Mouse (Mus musculus) lung, postnatal 14 days (tissue): ENCODE results near the gene Echdc1.
"Not testable (repeated sequence)": the region's sequence is repeated elsewhere in the genome, so short reads cannot be mapped to it uniquely, and the experiment has no call there.

Source experiments
- DNase-seq: peaks from one replicate; pipeline ENCODE4 v3.0.0; 2021

The Echdc1 gene

DNA sequence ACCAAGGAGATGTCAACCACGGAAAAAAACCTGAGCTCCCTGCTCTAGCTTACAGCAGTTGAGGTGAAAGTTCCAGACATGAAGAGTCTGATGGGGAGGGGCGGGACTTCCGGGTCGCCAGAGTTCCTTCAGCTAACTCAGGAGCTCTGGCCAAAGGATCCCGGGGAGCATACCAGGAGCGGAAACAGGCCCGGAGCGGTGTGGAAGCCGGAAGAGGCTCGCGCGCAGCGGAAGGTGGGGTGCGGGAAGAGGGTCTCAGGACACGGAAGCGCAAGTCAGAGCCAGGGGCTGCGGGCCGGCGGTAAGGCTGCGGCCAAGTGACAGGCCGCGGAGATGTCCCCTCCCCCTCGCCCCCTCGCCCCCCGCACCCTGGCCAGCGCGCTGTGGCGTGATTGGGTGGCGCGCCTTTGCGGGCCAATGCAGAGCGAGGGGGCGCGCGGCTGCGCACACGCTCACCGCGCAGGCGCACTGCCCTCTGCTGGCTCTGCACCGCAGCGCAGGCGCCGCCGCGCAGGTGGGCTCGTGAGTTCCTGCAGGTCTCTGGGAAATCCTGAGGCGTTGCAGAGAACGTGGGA, at the start of gene Echdc1:
Gene Echdc1 (plus strand): TSS at position 103 of the 575 bp plus-strand sequence.
- DNase-seq: peak; percentile 85

DNA sequence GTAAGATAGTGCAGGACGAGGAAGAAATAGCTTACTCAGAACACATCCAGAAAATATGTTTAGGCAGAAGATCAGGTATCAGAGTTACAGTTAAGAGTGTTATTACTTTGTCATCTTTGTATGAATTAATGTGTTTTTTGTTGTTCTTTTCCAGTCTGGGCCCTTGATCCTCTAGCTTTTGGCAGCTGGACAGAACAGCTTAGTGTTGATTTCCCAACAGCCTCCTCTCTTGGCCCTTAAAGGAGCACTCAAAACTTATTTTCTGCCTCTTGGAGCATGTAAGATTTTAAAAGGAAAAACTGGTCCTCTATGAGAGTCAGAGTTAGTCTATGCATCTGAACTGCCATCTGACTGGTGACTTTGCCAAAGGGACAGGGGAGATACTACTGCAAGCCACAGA, 31.2 kb upstream of the Echdc1 start:
- DNase-seq: peak; percentile 28

DNA sequence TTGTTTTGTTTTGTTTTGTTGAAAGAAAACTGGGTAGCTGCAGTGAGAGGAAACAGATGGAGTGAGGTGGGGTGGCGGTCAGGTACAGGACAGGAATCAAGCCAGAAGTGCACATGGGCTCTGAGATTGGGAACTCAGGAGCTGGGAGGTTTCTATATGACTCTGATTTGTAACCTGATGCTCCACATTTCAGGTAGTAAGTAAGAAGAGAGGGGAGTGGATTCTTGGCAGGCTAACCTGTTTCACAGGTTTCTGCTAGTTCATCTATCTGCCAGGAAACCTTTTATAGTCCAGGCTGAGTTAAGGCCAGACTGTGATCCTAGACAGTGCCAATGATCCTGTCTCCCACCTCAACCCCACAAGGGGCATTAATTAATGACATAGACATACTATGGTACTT, 27.2 kb upstream of the Echdc1 start:
- peak; percentile 10 for DNase-seq

DNA sequence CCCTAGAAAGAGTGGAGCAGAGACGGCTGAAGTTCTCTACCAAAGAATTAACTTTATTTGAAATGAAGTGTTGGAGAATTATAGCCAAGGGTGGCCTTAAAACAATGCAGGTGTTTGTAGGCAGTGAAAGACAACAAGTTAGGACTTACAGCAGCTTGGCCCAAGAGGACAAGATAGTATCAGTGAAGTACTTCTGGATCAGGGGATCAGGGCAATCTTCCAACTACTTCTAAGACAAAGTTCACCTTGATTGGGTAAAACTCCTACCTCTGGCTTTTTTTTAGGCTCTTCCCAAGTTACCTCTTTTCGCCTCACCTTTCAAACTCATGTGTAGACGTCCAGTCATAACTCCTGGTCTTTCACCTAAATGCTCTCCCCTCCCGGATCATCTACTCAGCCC, 10.7 kb upstream of the Echdc1 start:
- no peak for DNase-seq

GRCm38 (mm10) chr10:29311480-29312219, 1.3 kb upstream of the Echdc1 start:
- DNase-seq: no peak

DNA sequence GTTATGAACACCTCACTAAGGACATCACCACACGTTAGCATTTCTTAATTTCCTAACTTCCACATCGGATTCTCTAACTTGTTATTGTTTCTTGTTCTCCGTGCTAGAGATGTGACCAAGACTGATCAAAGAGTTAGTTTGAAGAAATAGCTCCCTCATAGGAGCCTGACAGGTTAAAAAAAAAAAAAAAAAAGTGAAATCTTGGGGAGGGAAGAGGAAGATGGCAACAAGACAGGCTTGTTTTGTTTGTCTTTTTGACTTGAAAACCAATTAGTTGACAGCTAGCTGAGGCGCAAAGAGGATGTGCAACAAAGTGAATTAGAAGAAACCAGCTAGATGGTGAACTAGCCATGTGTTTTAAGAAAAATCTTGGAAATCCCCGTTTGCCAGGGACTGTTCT, 939 bp downstream of the Echdc1 start:
- no peak for DNase-seq

DNA sequence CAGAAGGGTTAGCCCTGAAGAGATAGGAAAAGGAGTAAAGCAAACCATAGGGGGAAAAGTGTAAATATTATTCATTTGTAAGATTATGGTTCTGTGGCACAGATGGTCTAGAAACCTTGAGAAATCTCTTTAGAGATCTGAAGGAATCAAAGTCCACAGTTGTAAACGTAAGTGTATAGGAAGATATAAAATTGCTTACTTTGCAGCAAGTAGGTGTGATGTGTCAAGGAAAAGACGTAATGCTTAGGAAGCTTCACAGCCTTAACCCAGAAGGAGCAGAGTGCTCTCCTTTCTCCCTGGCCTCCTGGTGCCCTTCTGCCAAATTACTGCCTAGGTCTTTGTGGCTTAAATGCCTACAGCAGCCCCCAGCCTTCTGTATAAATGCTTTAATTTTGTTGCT, 11.9 kb downstream of the Echdc1 start:
- no peak for DNase-seq

GRCm38 (mm10) chr10:29333836-29334235, 20.9 kb downstream of the Echdc1 start:
- no peak for DNase-seq

DNA sequence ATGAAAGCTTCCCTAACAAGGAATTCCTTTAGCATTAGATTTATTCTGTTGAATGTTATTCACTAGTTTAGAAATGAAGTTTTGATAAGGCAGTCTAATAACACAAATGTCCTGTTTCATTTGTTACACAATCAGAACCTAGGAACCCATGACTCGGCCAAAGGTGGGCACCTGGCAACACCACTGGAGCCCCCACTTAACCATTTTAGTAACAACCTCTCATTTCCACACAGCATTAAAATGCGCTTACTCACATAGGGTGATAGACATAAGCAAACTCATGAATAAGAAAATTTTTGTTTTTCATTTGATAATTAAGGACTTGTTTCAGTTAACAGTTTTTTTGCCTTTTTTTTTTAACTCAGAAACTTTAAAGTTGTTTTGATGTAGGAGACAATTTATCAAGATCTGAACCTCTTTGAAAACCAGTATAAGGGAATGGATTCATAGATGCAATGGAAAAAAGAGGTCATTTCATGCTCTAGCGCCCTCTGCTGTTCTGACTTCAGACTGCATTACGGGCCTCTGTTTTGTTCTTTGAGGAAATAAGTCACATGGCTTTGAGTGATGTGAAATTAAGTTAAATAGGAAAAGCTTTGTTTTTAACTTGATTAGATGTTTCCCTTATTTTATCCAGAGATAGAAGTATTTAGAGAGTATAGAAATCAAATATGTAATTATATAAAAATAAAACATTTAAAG, 25.5 kb downstream of the Echdc1 start:
- DNase-seq: peak; percentile 77

DNA sequence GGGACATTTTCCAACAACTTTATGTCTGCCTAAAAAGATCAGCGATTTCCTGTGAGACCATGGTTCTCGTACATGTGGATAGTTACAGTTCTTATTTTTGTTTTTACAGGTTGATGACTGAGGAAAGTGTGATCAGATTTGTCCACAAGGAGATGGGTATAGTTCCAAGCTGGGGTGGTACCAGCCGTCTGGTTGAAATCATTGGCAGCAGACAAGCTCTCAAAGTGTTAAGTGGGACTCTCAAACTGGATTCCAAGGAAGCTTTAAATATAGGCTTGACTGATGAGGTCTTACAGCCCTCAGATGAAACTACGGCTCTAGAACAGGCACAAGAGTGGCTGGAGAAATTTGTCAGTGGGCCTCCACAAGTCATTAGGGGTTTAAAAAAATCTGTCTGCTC, 31.3 kb downstream of the Echdc1 start:
- no peak for DNase-seq

GRCm38 (mm10) chr10:29346638-29347037, 33.7 kb downstream of the Echdc1 start:
- DNase-seq: no peak

GRCm38 (mm10) chr10:29351420-29351819, 38.5 kb downstream of the Echdc1 start:
- DNase-seq: no peak

DNA sequence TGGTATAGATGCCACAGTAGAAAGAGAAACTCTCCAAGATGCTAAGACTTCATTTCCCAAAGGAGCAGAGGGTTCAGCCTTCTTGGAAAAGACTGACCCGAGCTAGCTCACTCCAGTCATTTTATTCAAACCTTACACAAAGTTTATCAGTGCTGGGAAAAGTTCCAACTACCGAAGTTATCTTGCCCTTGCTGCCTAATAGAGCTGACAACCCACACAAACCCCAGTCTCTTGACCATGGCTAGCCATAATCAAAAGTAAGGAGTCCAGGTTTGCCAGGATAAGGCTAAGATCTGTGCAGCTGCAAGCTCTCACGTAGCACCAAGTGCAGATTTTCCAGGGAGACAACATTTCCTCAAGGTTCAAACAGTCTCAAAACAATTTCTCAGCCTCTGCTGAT, 39.6 kb downstream of the Echdc1 start:
- DNase-seq: no peak

- no peak for DNase-seq
These were observed 41.2 kb downstream of the Echdc1 start for GRCm38 (mm10) chr10:29354183-29354582.

DNA sequence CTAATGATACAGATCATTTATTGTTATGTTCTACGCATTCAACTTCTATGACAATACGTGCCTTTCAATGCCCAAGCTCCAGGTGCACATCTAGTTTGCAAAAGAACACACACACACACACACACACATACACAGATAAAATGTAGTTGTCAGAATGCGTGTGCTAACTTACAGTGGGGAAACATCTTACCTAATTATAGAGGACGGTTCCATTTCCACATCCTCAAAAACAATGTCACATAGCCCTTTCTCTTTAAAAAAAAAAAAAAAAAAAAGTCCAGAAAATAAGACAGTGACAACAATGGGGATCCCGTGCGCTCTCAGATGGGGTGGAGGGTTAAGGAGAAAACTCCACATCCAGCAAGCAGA, 48.1 kb downstream of the Echdc1 start:
- DNase-seq: no peak

DNA sequence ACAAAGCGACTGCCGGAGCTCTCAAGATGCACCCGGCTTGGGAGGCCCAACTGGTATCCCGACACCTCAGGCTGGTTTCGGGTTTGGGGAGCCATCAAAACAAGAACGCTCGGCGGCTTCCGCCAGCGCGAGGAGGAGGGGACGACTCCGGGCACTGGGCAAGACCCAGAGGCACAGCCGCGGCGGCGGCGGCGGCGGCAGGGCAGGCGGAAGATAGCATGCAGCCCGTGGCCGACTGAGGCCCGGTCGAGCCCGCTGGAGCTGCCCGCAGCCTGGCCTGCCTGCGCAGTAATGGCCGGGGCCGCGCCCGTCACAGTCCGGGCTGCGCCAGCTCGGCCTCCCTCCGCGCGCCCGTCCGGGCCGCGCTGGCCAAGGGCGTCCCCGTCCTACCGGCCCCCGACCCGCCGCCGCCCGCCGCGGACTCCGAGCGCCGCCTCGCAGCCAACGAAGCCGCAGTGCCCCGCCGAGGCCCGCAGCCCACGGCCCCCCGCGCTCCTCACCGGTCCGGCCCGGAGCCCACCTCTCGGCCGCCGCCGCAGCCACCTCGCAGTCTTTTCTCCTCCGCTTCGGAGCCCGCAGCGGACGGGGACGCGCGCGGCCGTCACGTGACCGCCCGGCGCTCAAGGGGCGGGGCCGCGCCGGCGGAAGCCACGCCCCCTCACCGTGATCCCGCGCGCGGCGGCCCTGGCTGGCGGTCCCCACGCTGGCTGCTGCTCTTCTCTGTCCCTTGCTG, 48.7 kb downstream of the Echdc1 start:
- DNase-seq: peak; percentile 90

- no peak for DNase-seq
These were observed 49.4 kb downstream of the Echdc1 start, which contains the start of gene Rnf146 for GRCm38 (mm10) chr10:29362197-29362900. TSS of gene Rnf146 (minus strand) at chr10:29362442.

DNA sequence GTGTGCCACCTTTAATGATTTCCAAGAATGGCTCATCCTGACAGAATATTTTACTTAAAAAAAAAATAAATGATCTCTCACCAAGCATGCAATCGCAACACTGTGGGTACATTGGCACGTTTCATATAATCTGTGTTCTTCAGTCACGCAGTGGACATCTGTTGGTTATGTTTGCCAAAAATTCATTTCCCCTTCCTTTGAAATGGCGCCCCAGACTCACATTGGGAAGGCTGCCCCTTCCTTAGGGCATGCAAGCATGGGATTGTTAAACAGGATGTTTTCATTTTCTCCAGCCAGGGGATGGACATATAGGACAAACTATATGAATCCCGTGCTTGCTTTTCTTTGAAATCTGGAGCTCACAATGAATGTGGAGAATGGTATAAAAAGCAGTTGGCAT, 61.1 kb downstream of the Echdc1 start:
- no peak for DNase-seq

DNA sequence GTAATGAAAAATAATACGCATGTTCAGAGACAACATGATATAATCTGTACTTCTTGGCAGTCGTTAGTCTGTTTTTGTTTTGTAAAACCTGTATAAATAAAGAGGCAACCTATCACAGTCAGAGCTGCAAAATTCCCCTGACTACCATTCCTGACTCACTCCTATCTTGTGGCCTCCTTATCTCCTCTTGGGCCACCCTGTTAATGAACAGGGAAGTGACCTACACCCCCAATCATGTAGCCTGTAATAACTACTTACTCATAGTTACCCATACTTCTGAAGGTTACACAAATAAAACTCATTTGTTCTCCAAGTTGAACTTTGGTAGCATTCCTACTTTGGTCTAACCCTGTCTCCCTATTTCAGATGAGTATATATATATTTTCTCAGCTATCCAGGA, 68.6 kb downstream of the Echdc1 start:
- DNase-seq: no peak

- DNase-seq: not testable (repeated sequence)
These were observed 81.9 kb downstream of the Echdc1 start for GRCm38 (mm10) chr10:29394890-29395289.
